Mouse (Mus musculus) cerebral cortex, adult 2 months (tissue): ENCODE data around the gene Prx.

Experiments
- whole genome bisulfite sequencing: fragments of 180-500 bp; shearing (Covaris S2); methylation state at CpG from one replicate; pipeline ENCODE4 v1.1.7; 2018; 5-methylcytosine and 5-hydroxymethylcytosine counted together

Gene Prx

DNA sequence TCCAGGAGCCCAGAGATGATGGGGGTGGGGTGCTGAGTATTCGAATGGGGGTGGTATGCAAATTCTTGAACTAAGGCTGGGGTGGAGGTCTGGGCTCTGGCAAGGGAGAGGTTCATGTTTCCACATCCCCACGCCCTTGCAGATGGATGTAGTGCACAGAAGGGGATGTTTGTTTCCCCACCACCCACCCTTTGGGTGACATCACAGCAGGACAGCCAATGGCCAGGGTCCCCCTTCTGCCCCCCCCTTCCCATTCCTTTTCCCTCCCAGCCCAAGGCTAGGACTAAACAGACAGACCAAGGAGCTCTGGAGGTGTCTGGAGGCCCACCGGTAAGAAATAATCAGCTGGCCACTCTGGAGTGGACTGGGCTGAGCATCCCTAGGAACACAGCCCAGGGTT, at the start of gene Prx:
Gene Prx (plus strand): TSS at position 289 of the 400 bp plus-strand sequence.
- WGBS = 79% methylated on average over 3 of the region's 3 CpGs

DNA sequence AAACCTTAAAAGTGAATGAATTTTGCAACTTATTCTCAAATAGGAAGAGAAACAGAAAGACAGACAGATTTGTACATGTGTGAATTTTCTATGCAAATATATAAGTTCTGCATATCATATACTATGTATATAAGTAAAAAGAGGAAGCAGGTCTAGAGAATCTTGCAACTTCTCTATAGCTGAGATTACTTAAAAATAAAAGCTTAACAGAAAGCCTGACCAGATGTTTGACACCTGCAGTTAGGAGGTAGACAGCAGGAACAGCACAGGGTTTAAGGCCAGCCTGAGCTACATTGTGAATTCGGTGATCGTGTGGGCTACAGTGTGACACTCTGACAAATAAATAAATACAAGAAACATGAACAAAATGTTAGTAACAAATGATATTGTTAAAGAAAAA, 47.8 kb upstream of the Prx start:
- 97% methylated on average over 2 of the region's 2 CpGs for WGBS

DNA sequence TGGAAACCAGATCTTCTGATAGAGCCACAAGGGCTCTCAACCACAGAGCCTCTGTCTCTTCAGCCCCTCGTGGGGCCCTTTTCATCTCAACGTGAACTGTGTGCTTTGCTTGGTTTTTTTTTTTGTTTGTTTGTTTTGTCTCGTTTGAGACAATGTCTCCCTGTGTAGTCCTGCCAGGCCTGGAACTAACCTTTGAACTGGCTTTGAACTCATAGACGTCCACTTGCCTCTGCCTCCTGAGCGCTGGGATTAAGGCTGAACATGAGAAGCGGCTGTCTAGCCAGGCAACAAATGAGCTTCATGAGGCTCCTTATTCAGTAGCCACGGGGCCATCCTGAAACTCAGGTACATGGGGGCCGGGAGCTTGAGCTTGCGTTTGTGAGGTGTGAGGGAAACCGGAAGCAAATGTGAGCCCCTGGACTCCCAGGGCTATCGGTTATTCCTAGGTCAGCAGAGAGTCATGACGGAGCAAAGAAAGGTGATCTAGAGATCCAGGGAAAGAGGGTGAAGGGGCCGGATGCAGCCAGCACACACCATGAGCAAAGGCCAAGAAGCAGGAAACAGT, 46.8 kb upstream of the Prx start:
- WGBS = 72% methylated on average over 13 of the region's 13 CpGs

DNA sequence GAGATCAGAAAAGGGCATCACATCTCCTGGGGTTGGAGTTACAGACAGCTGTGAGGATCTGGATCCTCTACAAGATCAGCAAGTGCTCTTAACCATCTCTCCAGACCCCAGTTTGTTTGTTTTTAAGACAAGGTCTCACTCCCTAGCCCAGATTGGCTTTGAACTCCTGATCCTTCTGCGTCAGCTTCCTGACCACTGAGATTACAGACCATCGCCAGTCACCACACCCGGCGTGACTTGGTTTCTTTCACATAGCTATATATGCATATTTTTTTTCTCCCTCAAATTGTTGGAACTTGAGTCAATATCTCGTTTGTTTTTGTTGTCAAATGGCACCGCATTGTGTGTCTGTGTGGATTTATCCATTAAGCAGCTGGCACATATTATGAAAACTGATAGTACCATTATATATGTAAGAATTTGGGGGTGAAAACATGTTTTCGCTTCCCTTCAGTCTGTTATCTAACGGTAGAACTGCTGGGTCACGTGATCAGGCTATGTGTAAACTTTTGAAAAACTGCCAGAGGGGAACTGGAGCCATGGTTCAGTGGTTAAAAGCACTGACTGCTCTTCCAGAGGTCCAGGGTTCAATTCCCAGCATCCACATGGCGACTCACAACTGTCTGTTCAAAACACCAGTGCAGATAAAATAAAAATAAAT, 44.5 kb upstream of the Prx start:
- 77% methylated on average over 10 of the region's 10 CpGs for WGBS

DNA sequence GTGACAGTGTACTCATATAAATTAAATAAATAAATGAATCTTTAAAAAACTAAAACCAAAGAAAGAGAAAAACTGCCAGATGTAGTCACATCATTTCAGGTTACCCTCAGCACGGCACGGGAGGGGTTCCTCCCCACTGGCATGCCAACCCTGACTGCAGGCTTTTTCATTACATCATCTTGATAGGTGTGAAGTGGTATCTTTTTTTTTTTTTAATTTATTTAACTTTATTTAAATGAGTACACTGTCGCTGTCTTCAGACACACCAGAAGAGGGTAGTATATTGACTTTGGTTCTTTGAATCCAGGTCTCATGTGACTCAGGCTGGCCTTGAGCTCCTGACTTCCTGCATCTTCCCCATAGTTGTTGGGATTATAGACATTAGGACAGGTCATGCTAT, 43.9 kb upstream of the Prx start:
- 88% methylated on average over 3 of the region's 3 CpGs for WGBS

DNA sequence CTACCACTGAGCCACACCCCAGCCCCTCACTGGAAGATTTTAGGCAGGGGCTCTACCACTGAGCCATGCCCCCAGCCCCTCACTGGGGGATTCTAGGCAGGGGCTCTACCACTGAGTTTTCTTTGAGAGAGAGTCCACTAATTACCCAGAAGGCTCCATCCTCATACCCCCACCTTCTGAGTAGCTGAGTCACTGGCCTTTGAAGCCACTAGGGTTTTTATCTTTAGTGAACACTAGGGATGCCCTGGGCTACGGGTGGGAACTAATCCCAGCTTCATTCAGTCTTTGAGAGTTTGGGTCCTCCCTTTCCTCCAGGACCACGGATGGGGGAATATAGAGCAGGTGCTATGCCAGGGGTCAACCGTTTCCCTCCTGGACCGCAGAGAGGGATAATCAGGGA, 40.5 kb upstream of the Prx start:
- 91% methylated on average over 4 of the region's 4 CpGs for WGBS

DNA sequence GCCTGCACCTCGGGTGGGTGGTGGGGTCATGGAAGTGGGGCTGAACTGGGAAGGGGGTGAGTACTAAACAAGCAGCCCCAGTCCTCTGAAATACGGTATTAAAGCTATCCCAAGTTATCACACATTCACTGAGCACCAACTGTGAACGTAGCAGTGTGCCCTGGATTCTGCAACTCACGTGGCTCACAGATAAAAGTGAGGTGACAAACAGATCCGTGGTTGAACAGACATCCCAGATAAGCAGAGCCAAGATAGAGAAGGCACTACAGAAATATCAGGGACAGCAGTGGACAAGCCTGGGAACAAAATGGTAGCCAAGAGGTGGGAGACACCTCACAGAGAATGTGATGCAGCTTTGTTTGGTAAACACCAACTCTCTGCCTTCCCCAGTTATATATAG, 39.5 kb upstream of the Prx start:
- 87% methylated on average over 5 of the region's 5 CpGs for WGBS

DNA sequence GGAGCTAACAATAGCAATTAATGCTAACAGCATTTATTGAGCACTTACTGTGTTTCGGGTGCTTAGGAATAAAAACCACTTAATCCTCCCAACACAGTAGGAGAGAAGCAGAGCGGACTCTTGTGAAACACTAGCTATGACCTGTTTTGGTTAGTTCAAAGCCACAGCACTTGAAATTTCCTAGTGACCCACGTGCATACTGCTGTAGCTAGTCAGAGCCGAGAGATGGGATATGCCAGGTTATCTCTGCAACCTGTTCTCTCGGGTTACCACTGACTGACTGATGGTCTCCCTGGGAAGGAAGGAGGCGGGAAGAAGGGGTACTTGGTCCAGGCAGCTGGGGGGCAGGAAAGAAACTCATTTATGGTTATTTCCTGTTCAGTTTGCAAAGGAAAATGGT, 38.6 kb upstream of the Prx start:
- 91% methylated on average over 6 of the region's 6 CpGs for WGBS

DNA sequence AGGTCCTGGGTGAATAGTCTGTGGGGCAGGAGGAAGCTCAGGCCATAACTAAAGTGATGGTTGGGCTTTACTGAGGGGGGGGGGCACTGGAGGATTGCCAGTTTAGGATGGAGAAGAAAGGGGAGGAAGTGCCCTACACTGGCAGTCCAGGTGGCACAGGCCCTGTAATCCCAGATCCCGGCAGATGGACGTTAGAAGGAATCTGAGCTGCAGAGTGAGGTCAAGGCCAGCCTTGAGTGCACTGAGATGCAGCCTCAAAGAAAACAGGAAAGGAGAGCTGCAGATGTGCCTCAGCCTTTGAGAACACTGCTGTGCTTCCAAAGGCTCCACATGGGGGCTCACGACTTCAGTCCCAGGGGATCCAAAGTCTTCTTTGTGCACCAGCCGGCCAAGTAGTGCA, 31.5 kb upstream of the Prx start:
- 47% methylated on average over 4 of the region's 4 CpGs for WGBS

DNA sequence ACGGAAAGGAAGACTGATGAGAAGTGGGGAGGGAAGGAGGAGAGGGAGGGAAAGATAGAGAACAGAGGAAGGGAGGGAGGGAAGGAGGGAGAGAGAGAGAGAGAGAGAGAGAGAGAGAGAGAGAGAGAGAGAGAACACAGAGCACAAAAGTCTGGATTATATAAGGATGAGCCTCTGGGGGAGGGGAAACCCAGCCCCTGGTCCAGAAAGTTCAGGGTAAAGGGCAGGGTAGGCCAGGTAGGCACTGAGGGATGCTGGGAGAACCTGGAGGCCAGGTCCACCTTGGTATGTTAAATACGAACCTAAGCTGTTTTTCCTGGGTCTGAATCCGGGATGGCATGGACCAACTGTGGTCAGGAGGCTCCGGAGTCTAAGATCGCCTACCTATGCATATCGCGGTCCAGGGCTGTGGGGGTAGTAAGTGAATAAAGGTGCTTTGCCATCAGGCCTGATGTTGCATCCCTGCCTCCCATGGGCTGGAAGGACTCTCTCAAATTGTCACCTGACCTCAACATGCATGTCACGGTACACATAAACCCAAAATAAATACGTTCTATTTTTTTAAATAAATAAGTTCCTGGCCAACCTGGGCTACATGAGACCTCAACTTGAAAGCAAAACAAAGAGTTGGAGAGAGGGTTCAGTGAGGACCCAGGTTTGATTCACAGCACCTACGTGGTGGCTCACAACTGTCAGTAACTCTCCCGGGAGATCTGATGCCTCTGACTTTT, 27.6 kb upstream of the Prx start:
- 92% methylated on average over 11 of the region's 11 CpGs for WGBS

DNA sequence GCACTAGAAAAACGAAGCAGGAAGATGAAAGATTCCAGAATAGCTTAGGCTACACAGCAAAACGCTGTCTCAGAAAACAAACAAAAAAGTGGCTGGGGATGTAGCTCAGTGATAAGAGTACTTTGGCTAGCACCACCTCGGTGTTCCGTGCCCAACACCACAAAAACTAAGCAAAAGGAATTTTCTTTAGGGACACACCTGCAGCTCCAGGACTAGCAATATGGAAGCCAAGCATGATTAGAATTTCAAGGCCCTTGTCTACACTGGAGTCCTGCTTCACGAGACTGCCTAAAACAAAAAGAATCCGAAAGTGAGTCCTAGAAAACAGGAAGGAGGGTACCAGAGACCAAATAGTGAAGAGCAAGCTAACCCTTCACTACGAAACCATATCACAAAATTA, 26.5 kb upstream of the Prx start:
- WGBS = 8% methylated on average over 7 of the region's 7 CpGs

DNA sequence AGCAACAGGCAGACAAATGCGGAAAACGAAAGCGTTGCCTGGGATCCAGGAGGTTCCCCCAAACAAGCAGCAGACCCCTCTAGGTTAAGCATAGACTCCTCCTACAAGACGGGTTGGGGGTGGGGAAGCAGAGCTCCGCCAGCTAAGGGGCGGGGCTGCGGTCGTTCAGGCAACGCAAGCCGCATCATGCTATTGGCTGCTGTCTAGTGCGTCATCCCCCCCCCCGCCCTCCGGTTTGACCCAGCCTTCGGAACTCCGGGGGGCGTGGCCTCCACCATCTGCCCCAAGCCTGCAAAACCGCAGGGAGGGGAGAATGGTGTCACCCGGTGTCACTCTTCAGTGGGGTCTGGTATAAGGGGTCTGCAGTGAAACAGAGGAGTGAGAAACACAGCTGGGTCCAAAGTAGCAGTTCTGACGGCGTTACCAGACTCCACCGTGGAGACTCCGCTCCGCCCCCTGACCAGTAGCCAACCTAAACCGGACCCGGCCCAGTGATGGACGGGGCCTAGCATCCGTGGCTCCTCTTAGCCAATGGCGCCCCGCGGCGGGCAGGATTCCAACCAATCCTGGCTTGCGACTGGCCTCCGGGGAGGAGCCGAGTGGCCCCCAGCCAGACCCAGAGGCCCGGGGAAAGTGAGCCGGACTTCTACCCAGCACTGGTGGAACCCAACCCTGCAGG, 25.8 kb upstream of the Prx start, which contains the start of gene Sertad3:
Gene Sertad3 (plus strand): TSS at position 613 of the 679 bp plus-strand sequence.
- WGBS = under 1% methylated on average over 36 of the region's 36 CpGs

DNA sequence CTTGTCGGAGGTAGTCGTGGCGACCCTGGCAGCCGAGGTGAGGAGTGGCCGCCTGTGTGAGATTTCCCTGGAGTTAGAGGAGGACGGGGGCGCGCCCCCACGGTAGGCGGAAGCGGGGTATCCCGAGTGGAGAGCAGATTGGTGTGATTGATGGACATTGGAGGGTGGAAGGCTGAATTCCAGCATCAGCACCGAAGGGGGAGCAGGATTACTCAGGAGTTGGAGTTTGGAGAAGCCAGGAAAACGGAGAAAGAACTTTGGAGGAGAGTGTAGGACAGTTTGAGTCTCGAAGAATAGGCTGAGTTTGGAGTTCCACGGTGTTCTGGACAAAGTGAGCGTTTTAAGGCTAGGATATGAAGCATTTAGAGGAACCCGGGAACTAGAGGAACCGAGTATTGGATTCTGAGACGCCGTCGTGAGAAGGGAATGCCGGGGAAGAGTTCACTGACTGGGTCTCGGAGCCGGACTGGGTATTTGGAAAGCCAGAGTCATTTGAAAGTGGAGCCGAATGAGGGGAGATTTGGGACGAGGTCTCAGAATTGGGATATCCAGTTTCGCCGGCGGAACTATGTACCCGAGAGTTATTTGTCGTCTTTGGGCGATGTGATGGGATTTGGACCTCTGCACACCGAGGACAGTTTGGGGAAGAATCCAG, 25.2 kb upstream of the Prx start:
- WGBS = under 1% methylated on average over 34 of the region's 34 CpGs

DNA sequence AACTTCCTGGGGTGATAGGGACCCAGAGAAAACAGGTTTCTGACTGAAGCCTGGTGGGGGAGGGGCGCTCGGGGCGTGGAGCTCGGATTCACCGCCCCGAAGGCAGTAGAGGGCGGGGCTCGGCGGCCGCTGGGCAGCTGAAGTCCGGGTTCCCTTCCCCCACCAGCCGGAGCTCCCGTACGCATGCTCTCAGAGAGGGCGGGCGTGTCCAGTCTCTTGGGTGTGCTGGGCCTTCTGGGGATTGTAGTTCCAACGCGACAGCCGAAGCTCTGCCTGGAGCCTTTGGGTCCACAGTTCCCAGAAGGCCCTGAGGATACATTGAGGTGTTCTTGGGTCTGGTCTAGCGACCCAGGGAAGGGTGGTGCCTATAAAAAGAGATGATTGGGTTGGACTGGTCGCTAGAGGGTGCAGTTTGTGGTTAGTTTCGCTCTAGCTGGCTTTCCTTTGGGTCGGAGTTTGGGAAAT, 24.6 kb upstream of the Prx start:
- under 1% methylated on average over 23 of the region's 23 CpGs for WGBS

DNA sequence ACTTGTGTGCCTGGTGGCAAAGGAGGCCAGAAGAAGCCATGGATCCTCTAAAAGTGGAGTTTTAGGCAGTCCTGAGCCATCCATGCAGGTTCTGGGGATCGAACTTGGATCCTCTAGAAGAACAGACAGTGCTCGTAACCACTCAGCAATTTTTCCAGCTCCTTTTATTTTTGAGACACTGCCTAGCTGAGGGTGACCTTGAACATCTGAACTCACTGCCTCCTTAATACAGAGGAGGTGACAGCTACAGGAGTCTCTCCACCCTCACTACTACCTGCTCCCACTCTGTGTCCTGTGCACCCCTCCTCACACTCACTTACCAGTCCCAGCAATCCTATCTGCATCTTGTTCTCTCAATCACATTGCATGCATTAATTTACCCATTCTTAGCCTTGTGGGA, 23.5 kb upstream of the Prx start:
- 100% methylated on average over 2 of the region's 2 CpGs for WGBS

DNA sequence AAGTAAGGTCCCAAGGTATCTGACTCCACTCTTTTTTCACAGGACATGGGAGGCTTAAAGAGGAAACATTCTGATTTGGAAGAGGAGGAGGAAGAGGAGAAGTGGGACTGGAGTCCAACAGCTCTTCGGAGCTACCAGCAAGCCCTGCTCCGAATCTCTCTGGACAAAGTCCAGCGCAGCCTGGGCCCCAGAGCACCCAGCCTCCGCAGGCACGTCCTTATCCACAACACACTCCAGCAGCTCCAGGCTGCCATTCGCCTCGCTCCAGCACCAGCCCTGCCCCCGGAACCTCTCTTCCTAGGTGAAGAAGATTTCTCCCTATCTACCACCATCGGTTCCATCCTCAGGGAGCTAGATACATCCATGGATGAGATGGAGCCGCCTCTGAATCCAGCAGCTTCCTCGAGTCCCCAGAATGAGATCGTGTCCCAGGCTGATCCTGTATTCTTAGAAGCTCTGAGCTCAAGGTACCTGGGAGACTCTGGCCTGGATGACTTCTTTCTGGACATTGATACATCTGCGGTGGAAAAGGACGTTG, 23.0 kb upstream of the Prx start:
- WGBS = 94% methylated on average over 14 of the region's 14 CpGs

DNA sequence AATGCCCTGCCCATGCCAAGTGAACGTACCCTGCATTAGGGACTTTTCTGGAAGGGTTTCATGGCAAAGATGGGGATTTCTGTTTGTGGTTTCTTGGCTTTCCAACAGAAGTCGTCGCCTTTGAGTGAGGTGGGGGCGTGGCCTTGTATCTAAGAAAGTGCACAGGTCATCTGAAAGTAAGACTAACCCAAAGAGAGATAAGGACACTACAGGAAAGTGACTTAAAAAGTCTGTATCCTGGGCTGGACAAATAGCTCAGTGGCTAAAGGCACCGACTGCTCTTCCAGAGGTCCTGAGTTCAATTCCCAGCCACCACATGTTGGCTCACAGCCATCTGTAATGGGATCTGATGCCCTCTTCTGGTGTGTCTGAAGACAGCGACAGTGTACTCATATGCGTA, 20.6 kb upstream of the Prx start:
- 84% methylated on average over 7 of the region's 7 CpGs for WGBS

DNA sequence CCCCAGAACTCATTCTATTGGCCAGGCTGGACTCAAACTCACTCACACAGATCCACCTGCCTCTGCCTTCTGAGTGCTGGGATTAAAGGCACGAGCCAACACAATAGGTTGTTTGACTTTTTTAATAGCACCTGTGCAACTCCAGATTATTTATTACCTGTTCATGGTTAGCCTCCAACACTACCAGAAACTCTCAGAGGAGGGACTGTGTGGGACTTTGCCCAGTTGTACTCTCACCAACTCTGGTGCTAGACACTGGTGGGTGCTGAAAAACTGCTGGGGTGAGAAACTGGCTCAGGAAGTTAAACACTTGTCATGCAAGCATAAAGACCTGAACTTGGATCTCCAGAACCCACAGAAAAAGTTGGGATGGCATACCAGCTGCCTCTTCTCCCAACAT, 19.4 kb upstream of the Prx start:
- 84% methylated on average over 1 of the region's 1 CpGs for whole genome bisulfite sequencing

DNA sequence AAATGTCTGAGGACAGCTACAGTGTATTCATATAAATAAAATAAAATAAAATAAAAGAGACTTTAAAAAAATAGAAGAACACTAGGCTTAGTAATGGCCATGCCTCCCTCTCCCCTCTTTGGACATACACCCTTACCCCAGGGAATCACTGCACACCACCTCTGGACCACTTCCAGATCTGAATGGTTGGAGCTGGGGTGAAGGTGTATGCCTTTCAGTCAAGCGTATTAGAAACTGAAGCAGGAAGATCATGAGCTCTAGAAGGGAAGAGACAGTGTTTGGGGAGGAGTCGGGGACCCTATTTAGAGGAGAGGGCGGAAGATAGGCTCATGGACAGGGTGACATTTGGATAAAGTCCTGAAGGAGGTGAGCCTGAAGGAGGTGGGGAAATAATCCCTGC, 18.6 kb upstream of the Prx start:
- 74% methylated on average over 3 of the region's 3 CpGs for WGBS

DNA sequence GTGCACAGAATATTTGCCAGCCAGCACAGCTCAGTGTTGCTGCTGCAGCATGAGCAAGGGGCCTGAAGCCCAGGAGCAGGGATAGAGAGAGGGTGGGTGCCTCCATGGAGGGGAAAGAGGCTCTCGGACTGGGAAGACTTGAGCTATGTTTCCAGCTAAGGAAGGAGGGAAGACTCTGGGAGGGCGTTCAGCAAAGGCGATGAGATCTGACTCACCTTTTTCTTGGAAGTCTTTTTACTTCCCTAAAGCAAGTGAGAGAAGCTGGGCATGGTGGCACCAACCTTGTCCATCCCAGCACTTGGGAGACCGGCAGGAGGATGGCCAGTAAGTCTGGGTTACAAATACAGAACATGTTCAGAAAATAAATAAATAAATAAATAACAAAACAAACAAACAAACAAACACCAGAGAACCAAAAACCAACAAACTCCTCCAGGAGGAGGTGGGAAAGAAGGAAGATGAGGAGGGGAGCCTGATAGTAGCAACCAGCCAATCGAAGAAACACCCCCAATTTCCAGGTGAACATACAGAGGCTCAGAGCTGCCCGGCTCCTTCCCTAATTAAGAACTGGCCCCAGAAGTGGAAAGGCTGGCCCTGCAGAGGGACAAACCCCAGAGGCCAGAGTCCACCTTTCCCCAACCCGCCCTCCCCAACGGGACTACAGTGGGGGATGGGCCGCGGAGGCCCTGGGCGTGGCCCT, 18.0 kb upstream of the Prx start:
- 10% methylated on average over 11 of the region's 11 CpGs for WGBS

DNA sequence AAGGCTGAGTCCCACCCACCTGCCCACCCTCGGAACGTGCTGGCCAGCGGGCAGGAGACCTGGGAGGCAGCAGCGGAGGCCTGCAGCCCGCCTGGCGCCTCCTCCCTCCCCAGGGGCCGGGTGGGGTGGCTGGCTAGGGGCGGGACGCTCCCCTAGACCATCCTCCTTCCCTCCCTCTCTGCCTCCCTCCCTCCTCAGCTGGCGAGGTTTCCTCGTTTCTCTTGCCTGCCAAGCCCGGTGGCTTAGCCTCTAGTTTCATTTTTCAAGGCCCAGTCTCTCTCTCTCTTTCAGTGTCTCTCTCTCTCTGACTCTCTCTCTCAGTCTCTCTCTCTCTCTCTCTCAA, 17.5 kb upstream of the Prx start:
- WGBS = 1% methylated on average over 9 of the region's 12 CpGs
